Mouse (Mus musculus) adrenal gland (tissue): Measurements from ENCODE around the gene Gnai3.

Experiments used
- intact Hi-C: fragments of 180-260 bp; cut with DNase I; formaldehyde crosslinking; loops from one replicate; pipeline ENCODE4 v1.15.1; 2025

The Gnai3 gene

DNA sequence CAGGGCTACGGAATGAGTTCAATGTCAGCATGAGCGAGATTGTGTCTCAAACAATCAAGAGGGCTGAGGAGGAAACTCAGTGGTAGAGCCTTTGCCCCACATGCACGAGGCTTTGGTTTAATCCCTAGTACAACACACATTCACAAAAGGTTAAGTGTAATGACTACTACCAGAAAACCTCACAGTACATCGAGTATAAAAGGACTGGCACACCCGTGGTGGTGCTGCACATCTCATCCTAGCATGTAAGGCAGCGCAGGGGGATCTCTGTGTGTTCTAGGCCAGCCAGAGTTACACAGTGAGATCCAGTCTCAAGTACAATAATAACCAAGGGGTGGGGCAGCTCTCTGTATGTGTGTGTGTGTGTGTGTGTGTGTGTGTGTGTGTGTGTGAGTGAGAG lies 28.5 kb downstream of the Gnai3 start:
- intact Hi-C loops = no loop called here

DNA sequence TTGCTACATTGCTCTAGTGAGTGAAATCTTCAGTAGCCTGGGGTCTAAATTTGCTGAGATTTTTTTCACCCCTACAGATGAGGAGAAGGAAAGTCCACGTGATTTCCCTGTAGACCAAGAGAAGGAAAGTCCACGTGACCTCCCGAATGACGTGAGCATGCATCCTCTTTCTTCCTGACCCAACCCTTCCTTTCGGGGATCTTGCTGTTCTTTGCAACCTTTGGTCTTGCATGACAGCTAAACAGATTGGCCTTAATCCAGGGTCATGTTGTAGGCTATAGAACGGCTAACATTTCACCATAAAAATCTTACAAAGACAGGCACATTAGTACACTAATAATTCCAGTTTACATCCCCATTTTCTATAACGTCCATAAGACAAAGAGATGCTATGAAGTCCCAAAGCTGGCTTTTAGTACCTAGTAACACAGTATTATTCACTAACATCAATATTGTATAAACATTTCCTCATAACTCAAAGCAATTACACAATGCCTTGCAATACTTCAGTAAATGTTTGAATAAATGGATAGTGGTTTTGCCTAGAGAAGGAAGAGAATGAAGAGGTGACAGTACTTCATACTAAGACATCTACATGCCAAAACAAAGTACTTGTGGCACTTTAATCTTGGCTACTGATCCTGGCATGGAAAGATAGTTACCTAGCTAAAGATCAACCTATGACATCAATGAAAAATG lies 32.2 kb downstream of the Gnai3 start:
- intact Hi-C loops = no loop called here

DNA sequence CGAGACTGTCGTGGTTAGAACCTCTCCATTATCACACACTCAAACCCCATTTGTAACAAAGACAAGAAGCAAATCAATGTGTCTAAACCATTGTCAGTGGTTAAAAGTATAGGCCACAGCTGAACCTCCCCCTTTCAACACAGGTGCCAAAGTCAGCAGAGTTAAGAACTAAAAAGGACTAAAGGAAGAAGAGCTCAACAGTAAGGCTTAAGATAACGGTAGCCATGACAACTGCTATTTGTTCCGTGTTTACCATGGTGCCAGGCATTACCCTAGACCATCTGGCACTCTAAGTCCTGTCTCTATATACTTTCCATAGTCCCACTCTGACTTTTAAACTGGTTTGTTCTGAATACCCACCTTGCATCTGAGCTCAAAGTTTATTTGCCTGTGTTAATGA lies 33.3 kb downstream of the Gnai3 start:
- intact Hi-C loops = no loop called here

DNA sequence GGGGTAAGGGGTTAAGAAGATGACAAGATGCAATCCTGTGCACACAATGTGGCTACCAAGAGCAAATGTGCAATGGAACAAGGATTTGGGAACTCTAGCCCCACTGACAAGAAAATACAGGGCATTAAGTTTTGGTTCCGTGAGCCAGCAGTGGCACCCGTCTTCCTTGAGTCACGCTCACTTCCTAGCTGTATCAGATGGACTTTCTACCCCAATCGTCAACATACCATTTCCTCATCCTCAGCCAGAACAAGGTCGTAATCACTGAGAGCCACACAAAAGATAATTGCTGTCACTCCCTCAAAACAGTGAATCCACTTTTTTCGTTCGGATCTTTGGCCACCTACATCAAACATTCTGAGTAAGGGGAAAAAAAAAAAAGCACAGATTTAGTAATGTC lies 33.7 kb downstream of the Gnai3 start:
- intact Hi-C loops = no loop called here

DNA sequence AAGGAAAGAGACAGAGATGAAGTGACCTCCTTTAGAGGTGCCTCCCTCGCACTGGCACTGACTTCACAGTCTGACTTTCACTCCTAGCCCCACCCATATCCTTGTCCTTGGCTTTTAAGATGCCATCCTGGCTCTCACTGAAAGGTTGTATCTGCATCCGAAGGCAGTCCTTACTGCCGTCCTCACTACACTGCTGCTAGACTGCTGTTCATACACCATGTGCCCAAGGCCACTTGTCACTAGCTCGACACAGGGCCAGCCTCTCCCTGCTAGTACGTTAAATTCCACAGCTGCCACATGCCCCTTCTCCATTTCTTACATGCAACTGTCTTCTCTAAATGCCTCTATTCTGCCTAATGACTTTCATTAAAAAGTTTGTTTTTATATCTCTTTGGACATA lies 34.6 kb downstream of the Gnai3 start:
- intact Hi-C loops = no loop called here

DNA sequence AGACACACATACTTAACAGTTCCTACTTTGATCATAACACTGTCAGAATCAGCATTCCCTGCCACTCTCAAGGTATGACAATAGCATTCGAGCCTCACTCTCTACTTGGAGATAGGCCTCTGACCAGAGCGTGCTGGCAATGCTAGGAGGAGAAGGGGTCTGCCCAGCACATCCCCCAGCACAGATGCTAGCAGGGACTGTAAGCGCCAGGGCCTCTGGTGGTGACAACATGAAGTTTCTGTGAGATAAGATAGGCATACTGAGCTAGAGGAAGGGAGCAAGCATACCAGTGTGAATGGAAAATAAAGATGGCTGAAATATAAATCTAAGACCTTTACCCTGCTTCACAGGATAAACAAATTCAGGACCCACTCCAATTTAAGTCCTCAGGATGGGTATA lies 40.7 kb downstream of the Gnai3 start:
- intact Hi-C loops = loop anchor here (1.0 kb wide), 1 partner anchor 14 kb away; no protein-coding TSS in a partner anchor

DNA sequence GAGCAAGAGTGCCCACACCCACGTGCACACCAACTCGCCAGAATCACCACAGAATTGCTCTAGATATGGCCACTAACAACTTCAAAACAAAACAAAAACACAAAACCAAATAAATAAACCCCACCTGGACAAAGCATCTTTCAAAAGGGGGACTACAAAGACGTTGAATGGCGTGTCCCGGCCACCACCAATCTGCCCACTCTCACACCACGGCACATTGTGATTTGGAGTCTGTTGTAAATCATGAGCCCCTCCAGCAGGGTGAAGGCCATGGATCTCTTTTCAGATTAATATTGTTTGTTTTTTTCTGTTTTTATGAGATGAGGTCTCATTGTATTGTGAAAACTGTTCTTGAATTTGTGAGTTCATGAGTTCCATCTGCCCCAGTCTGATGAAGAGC lies 43.9 kb downstream of the Gnai3 start:
- intact Hi-C loops = no loop called here

DNA sequence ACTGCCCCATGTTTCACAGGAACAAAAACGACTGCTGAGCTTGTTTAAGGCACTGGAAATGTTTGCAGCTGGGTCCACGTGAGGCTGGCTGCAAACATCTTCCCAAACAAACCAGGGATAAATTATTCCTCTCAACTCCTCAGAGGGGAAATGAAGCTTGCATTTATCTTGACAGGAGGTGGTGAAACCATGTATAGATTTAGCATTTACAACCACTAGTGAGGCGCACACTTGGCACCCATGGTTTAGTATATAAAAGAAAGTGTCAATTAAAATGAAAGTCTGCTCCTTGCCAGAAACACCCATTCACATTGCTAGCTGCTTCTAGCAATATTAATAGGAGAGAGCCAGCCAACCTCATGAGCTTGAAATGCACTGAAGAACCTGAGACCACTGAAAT lies 44.4 kb downstream of the Gnai3 start:
- intact Hi-C loops = no loop called here

DNA sequence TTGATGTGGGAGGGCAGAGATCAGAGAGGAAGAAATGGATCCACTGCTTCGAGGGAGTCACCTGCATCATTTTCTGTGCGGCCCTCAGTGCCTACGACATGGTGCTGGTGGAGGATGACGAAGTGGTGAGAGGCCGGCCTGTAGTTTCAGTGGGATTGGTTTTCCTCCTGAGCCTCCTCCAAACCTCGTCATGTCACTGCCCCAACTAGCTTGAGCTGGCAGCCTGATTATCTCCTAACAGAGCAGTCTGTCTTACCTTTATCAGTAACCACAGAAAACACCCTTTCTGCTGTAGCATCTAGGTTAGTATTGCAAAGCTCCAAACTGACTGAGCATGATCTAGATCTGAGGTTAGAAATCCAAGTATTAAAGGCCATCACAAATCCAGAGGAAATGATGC lies 47.6 kb downstream of the Gnai3 start:
- intact Hi-C loops = no loop called here

DNA sequence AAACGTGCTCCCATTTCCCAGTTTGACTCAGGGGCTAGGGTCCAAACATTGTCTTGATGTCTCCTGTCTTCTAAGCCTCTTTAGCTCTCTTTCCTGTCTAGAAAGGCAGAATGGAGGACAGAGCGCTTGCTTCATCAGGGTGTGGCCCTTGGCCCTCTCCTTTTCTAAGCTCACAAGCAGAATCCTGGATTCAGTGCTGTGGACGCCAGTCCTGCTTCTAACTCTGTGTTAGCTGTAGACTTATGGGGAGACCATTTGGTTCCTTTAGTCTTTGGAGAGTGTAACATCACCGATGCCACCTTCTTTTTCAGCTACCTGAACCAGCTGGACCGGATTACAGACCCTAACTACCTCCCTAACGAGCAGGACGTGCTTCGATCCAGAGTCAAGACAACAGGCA lies 48.3 kb downstream of the Gnai3 start:
- intact Hi-C loops = no loop called here

DNA sequence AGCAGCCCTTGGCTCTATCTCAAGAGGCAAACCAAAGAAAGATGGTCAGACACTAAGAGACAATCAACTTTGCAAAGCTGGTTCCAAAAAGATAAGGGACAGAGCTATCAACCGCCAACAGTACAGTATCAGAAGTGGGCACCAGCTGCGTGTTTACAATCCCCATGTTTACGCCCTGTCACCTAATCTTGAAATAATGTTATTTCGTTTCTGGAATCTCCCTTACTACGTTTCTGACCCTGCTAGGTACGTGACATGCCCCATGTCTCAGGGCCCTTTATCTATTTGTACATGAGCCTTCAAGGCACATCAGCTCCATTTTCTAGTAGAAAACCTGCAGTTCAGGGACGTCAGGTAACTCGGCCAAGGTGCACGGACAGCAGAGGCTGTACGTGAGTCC lies 49.2 kb downstream of the Gnai3 start:
- intact Hi-C loops = no loop called here

DNA sequence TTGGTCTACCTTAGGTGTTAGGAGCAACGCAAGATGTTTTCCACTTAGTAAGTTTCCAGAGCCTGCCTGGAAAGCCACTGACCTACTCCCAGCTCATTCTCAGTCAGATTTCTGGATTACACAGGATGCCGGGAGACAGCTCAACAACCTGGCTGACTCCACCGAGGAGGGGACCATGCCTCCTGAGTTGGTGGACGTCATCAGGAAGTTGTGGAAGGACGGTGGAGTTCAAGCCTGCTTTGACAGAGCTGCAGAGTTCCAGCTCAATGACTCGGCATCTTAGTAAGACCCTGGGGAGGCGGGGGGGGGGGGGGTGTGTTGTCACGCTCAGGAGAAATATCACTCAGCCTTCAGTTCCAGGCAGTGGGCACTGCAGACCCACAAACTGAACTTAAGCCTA lies 49.7 kb downstream of the Gnai3 start:
- intact Hi-C loops = no loop called here

DNA sequence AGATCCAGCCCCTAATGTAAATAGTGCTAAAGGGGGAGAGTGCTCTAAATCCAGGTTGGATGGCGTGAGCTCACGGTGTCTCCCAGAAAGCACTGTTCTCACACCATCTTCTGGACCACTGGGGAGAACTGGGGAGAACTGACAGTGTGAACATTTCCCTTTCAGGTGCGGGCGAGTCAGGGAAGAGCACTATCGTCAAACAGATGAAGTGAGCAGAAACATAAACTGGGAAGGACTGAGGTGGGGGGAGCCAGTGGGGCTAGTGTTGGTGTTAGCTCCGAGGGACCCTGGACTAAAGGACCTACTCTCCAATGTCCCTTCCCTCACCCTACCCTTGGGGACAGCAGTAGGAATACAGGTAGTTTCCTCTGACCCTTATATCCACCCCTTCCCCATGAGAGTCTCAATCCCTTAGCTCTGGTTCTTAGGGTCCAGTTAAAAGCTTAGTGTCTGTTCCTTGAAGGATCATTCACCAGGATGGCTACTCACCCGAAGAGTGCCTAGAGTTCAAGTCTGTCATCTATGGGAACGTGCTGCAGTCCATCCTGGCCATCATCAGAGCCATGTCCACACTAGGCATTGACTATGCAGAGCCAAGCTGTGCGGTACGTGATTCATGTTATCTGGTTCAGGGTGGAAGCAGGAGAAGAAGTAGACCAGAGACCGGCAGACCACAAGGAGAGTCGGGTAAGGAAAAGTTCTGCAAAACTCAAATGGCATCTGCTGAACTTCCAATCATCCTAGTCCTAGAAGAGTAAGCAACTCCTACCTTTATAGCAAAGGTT lies 50.8 kb downstream of the Gnai3 start:
- intact Hi-C loops = no loop called here

DNA sequence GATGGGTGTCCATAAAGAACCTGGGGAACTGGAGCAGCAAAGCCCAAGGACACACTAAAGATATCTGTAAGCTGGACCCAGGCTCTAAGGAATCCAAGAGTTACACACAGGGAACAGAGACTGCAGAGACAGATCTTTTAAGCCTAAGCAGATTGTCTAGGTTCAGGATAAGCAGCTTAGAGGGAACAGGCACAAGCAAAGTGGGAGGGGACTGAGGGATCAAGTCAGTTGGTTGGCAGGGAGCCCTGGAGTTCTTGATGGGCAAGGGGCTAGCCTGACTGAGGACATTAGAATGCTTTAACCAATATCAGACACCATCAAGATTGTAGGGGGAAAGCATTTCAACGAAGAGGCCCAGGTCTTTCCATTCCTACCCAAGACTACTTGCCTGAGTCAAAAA lies 51.8 kb downstream of the Gnai3 start:
- intact Hi-C loops = no loop called here

DNA sequence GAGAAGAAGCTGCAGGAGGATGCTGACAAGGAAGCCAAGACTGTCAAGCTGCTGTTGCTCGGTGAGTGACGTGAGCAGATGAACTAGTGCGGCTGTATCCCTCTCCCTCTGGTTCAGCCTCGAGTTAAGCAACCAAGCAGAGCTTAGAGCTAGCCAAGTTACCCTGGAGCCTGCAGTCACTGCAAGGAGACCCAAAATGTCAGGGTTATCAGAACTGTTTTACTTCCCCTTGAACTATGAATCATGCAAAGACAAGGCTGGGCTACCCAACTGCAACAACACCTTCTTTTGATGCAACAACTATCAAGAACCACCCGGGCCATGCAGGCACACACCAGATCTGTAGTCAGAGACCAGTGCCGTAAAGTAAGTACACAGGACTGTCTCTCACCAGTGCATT lies 52.6 kb downstream of the Gnai3 start:
- intact Hi-C loops = no loop called here

DNA sequence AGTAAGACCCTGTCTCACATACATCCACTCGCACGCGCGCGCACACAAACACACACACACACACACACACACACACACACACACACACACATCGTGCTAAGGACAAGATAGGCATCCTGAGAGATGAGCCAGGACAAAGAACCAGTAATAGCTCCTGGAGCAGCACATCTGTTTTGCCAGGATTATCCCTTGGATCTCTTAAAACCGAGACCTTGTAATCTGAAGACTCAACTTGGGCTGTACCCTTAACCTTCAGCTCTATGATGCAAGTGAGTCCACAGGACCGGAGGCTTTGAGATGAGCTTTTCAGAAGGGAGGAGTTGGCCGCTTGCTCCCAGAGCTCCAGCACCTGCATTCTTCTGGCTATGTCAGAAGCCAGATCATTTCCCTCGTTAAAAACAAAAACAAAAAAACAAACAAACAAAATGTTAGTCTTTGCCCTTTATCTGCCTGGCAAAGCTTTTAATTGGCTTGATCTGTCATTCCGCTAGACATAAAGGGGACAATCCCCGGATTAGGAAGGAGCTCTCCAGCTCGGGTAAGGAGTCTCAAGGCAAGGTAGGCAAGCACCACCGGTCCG lies 53.3 kb downstream of the Gnai3 start, which contains the start of gene Gnat2:
TSS of gene Gnat2 (plus strand) at position 254 of the 580 bp plus-strand sequence.
- intact Hi-C loops = no loop called here

DNA sequence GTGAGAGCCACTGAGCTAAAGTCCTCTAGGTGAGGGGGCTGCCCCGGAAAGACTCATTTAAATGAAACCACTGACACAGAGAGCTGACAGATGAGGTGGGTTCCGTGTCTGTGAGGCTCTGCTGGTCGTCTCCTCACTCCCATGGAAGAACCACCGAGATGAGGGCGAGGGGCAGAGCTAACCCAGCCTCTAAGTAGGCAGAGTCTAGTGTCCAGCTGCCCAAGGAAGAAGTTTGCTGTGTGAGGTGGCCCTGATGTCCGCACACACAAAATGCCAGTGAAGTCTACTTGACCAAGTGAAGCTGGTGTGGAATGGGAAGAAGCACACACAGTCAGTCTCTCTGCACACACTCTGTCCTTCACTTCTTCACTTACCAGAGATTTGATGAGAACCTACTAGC lies 53.9 kb downstream of the Gnai3 start:
- intact Hi-C loops = no loop called here

DNA sequence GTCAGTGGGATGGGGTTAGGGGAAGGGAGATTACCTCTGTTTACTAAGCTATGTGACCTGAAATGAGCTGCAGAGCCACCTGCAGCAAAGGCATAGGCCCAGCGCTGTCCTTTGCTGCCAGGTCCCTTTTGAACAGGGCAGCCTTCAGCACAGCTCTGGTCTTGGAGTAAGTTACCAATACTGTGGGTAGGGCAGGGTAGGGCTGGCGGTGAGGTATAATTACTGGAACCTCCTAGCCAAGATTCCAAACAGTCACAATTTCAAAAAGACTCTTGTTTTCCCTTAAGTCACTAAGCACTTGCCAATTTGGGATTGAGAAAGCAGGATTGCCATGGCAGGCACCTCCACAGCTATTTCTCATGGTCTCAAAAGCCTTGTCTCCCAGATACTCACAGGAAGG lies 55.4 kb downstream of the Gnai3 start:
- intact Hi-C loops = no loop called here

DNA sequence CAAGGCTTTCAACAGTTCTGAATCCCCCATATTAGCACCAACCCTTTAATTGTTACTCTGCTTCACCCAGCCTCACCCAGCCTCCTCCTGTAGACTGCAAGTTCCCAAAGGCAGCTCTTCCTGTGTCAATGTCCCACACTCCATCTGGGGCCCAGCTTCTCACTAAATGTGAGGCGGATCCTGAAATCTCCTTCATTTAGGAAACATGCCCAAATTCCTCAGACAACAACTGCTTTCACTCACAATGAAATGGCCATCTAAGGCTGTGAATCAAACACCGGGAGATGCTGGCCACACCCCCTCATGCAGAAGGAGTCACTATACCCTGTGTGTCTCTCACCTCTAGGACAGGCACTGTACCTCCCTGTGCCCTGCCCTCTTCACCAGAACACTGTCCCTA lies 56.0 kb downstream of the Gnai3 start:
- intact Hi-C loops = no loop called here

DNA sequence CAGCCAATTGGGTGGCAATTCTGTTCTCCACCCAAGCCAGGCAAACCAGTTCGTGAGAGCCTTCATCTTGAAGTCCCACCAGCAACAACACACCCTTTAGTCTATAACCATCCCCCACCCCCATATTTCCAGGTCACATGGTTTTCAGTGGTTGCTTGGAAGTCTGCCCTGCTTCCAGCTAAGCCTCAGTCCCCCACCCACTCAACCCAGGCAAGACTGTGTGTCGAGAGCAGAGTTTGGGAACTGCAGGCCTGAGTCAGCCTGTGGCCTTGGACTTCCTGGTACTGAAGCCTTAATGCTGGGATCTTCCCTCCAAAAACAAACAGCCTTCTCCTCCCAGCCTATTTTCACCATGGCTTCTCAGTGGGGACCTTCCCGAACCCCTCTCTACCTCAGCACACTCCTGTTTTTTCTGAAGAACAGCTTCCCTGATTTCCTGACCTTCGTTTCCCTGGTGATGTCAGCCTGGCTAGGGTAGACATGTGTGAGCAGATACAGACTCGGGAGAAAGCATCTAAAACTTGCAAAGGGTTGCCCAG lies 57.0 kb downstream of the Gnai3 start:
- intact Hi-C loops = no loop called here

DNA sequence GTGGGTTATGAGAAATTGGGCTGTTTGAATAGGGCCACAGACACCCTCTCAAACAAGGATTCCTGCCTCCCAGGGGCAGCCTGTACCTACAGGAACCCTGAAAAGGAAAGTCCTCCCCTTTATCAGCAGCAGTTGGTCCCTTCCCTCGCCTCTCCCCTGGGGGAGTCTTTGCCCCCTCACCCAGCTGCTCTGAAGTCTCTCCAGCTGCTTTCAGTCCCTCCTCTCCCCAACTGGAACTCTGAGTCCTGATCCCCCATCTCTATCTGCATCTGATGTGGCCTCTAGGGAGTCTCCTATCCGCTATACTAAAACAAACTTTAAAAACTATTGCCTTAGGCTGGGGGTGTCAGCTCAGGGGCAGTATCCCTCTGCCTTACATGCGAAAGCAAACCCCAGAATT lies 58.6 kb downstream of the Gnai3 start:
- intact Hi-C loops = no loop called here

DNA sequence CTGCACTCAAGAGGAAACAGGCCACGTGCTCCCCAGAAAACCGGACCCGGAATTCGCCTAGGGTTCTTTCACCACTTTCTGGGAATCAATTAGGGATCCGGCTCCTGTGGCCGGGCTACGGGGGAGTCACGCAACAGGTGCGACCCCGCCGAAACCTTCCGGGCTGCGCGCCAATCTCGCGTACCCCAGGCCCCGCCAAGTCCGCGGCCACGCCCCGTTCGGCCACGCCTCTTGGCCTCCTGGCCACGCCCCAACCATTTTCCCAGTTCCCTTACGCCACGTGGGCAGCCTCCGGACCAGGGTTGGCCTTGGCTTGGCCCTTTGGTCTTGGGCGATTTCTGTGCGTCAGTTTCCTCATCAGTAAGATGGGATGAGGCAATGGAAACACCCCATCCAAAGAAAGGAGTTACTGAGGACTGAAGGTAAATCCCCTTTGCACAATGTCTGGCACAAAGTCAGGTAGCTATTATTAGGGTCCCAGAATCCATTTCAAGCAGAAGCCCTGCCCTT lies 59.4 kb downstream of the Gnai3 start, which contains the start of gene Ampd2:
TSS of gene Ampd2 (minus strand) at position 182 of the 510 bp plus-strand sequence.
- intact Hi-C loops = no loop called here
